Mouse (Mus musculus): Measurements from ENCODE around the gene Kif2a.
"Not testable (repeated sequence)": the region's sequence is repeated elsewhere in the genome, so short reads cannot be mapped to it uniquely, and the experiment has no call there.

Kif2a gene

GRCm38 (mm10) chr13:107022266-107023171 is 593 bp upstream of the Kif2a start:
- DNase-seq (ENCODE audit: low spot score in 2 of 2): peak; percentile 63 to 68

DNA sequence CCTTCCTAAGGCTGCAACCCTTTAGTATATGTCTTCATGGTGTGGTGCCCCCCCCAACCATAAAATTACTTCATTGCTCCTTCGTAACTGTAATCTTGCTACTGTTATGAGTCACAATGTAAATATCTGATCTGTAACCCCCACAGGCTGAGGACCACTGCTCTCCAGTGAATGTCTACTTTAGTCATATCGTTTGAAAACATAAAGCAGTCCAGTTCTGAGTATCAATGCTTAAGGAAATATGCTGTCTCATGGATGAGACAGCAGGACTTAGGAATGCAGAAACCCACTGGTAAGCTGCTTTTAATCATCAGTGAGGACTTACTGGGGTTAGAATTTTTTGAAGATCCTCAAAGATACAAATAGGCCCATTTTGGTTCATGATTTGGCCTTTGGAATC is 2.5 kb downstream of the Kif2a start:
- no peak for DNase-seq (ENCODE audit: low spot score in 2 of 2)

- no peak for DNase-seq (ENCODE audit: low spot score in 2 of 2)
Observed at GRCm38 (mm10) chr13:107013926-107014325, 8.0 kb downstream of the Kif2a start.

- DNase-seq (ENCODE audit: low spot score in 2 of 2): no peak
Observed at GRCm38 (mm10) chr13:107011618-107012017, 10.3 kb downstream of the Kif2a start.

GRCm38 (mm10) chr13:107008174-107008573 is 13.8 kb downstream of the Kif2a start:
- DNase-seq (ENCODE audit: low spot score in 2 of 2): no peak

- DNase-seq (ENCODE audit: low spot score in 2 of 2): no peak
Observed at GRCm38 (mm10) chr13:107003211-107003610, 18.7 kb downstream of the Kif2a start.

- peak; percentile 14 to 28 for DNase-seq (ENCODE audit: low spot score in 2 of 2)
Observed at GRCm38 (mm10) chr13:106998671-106999070, 23.3 kb downstream of the Kif2a start.

DNA sequence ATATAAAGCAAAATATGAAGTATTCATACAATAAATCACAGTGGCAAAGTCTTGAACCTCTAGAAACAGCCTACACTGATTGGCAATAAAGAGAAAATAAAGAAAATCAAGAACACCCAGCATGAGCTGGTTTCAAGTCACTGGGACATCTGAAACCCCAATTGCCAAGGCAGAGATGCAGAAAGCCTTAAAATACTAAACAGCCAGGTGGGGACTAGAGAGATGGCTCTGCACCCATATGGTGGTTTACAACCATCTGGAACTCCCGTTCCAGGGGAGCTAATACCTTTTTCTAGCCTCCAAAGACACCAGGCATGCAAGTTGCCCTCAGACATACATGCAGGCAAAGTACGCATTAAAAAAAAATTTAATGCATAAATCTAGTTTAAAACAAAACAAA is 23.9 kb downstream of the Kif2a start:
- no peak for DNase-seq (ENCODE audit: low spot score in 2 of 2)

DNA sequence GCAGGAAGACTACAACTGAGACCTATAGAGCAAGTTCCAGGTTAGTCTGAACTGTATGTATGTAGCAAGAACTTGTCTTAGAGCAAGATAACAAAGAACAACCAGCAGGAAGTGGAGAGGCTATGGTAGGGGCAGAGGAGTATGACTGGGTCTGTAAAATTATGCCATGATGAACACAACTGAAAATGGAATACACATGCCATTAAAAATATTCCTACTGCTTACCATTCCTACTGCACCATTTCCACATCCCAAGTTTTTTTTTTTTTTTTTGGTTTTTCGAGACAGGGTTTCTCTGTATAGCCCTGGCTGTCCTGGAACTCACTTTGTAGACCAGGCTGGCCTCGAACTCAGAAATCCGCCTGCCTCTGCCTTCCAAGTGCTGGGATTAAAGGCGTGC is 24.4 kb downstream of the Kif2a start:
- not testable (repeated sequence) for DNase-seq (ENCODE audit: low spot score in 2 of 2)

DNA sequence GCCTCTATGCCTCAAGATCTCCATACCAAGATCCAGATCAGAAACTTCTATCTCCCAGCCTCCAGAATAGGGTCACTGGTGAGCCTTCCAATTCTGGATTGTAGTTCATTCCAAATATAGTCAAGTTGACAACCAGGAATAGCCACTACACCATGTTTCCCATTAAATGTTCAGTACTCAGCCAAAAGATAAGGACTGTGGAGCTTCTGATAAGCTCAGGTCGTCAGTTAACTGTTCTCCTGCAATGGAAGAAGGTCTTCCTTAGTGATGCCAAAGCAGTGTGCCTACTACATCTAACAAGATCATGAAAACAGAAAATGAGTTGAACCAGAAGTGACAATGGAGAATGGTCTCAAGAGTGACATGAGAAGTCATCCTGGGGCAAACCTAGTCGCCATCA is 25.0 kb downstream of the Kif2a start:
- no peak for DNase-seq (ENCODE audit: low spot score in 2 of 2)

GRCm38 (mm10) chr13:106961496-106961895 is 60.4 kb downstream of the Kif2a start:
- no peak for DNase-seq (ENCODE audit: low spot score in 2 of 2)

- no peak for DNase-seq (ENCODE audit: low spot score in 2 of 2)
Observed at GRCm38 (mm10) chr13:106960557-106960956, 61.4 kb downstream of the Kif2a start.

GRCm38 (mm10) chr13:106958286-106958685 is 63.6 kb downstream of the Kif2a start:
- DNase-seq (ENCODE audit: low spot score in 2 of 2): no peak

DNA sequence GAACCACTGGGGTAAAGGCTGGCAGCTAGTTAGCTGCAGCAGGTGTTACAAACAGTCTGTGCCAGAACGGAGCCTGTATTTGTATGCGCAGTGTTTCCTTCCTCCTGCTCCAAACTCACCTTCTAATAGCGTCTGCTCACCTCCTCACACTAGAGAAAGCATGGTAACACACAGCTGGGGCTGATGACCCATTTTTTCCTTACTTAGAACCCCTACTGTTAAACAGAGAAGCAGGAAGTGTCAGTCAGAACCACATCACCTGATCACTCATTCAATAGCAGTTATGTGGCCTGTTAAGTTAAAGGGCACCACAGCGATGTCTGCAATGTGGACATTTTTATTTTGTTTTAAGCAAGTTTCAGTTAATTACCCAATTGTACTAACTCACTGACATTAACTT is 64.4 kb downstream of the Kif2a start:
- DNase-seq (ENCODE audit: low spot score in 2 of 2): no peak

DNA sequence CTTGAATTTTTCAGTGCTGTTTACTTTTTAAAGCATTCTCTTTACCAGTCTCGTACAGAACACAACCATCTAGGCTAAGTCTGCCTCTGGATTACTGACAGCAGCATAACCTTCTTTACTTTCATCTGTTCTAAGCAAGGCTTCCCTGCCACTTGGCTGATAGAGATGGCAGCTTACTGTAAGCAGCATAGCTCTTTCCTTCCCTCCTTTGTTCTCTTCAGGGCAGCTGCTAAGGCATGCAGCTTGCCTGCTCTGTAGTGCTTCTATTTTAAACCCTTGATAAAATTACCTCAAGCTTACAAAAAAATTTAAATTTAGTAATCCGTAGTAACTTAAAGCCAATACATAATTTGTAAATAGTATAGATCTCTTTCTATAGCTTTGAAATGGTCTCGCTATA is 67.0 kb downstream of the Kif2a start:
- no peak for DNase-seq (ENCODE audit: low spot score in 2 of 2)

DNA sequence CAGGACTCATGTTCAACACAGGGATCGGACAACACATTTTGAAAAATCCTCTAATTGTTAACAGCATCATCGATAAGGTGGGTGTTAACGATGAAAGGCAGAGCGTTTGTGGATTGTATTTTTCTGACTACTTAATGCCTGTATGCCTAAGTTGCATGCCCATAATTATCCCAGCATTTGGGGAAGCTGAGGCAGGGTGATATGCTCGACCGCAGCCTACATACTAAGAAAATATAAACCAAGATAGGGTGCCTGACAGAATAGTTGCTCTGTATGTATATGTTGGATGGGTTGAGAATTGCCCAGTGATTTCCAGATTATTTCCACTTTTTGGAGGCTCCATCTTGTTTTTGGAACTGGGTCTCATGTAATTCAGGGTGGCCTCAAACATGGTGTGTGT is 74.3 kb downstream of the Kif2a start:
- DNase-seq (ENCODE audit: low spot score in 2 of 2): no peak

GRCm38 (mm10) chr13:106946594-106947540 is 75.1 kb downstream of the Kif2a start, which contains the start of gene Dimt1:
Gene Dimt1 (plus strand): TSS chr13:106947127.
- peak; percentile 86 to 90 for DNase-seq (ENCODE audit: low spot score in 2 of 2)

DNA sequence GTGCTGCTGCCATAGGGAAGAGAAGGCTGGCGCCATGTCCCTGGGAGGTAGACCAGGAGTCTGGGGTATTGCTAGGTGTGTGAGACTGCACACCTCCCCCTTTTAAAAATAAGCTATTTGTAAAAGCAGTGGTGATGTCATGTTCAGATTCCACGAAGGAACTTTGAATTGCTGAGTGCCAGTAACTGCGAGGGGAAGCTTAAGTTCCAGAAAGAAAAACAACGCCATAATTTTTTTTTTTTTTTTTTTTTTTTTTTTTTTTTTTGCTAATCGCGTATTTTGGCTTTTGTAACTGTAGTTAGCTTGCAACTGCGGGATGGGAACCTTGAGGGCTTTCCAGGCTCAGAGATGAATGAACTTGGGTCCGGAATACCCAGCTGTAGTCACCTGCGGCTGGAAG is 76.4 kb downstream of the Kif2a start:
- no peak for DNase-seq (ENCODE audit: low spot score in 2 of 2)

DNA sequence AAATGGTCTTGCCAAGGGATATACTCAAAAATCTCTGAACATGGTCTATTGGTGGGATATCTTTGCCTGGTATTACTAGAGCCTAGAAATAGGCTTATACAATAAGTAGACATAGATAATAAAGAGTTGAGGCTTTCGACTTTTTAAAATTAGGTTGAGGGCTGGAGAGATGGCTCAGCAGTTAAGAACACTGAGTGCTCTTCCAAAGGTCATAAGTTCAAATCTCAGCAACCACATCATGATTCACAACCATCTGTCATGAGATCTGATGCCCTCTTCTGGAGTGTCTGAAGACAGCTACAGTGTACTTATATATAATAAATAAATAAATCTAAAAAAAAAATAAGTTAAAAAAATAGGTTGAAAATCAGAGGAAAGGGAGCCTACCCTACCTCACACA is 79.2 kb downstream of the Kif2a start:
- no peak for DNase-seq (ENCODE audit: low spot score in 2 of 2)

DNA sequence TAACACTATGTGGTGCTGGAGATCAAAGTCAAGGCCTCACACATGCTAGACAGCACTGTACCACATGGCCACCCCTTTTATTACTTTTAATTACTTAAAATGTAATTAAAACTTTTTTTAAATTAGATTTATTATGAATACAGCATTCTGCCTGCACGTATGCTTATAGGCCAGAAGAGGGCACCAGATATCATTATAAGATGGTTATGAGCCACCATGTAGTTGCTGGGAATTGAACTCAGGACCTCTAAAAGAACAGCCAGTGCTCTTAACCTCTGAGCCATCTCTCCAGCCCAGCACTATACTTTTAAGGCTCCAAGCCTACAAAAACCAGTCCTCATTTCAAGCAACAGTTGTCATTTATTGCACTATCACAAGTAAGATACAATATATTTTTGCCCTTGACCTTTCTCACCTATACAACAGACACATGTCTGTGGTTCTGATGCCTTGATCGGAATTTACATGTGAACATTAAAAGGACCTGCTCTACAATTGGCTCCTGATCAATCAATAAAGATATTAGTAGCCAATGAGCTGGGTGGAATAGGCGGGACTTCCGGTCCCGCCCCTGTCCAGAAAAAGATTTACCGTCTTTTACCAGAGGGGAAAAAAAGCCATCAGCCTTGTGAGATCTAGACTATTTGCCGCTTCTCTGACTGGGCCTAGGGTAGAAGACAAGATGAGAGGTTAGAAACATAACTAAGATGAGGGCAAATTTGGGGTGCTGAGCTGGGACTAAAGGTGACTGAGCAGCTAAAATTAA is 80.5 kb downstream of the Kif2a start:
- DNase-seq (ENCODE audit: low spot score in 2 of 2): no peak

DNA sequence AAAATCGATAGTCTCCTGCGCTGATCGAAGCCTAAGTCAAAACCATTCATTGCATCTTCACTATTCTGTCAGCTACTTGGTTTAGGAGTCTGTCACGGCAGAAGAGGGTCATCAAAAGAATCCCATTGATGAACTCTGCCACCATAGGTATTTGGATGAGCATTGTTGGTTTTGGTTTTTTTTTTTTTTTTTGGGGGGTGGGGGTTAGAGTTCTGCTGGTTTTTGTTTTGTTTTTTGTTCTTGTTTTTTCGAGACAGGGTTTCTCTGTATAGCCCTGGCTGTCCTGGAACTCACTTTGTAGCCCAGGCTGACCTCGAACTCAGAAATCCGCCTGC is 84.8 kb downstream of the Kif2a start:
- DNase-seq (ENCODE audit: low spot score in 2 of 2): no peak

Measured in spleen, postnatal 14 days (tissue).